26 mouse cellular contexts compared by ENCODE assay signal in genomic region chr11:52053371-52053770, GRCm38 (mm10). TPM values are rescaled to one million over a fixed set of nuclear protein-coding genes. Genes with fewer than 3 reads are reported as not detected.
DNase-seq lines count a peak whose midpoint lies in the region; ATAC-seq and TF ChIP-seq lines count a peak whose summit lies in the region.
"Had no signal": no experiment of that assay in that cellular context is flagged by ENCODE, and none has a peak within 500 bp of the region (broad histone marks: within the 10 kb centered on the region; RNA-seq: fewer than 3 reads in every experiment).

No protein-coding gene starts in this region.

- no peak overlapping the region for H3K9ac ChIP-seq in heart, embryonic 11.5 days (ENCODE audit: low read depth, low read length)
- no peak overlapping the region for H3K9ac ChIP-seq in liver, adult 2 months (ENCODE audit: low read depth, low read length)
- no peak overlapping the region for H3K9ac ChIP-seq in liver, postnatal 0 days (replicated peaks)
- H3K9ac ChIP-seq: embryonic facial prominence, embryonic 13.5 days; hindbrain, embryonic 15.5 days; limb, embryonic 15.5 days; liver, embryonic 15.5 days; neural tube, embryonic 15.5 days had no signal

- intact Hi-C loops in left cerebral cortex, postnatal 10 days (cut with DNase I), result no loop called here

- no peak for TF ChIP-seq CTCF in liver, adult 2 months (IDR thresholded peaks at IDR 0.05; ENCODE audit: low read depth, low read length)
- no peak for TF ChIP-seq CTCF in liver, postnatal 0 days (IDR thresholded peaks at IDR 0.05; ENCODE audit: low read depth)

- DNase-seq in heart, adult 18-20 months, result peak; percentile 14 to 27
- DNase-seq in liver, adult 2 months (ENCODE audit: extremely low read depth, low read depth, low spot score), result peak; percentile 66
- DNase-seq in liver, postnatal 0 days, result no peak
- DNase-seq in adipocyte (ENCODE audit: low spot score), result peak; percentile 51
- DNase-seq in left cerebral cortex, postnatal 10 days (ENCODE audit: extremely low spot score in 1 of 2, low spot score in 2 of 2), result no peak
- DNase-seq: cerebellum, adult 8-10 months; cerebellum, postnatal 36 days; embryo, embryonic 11 days; gastrocnemius, postnatal 14 days; kidney, adult 2 months; left cerebral cortex, postnatal 4 days; right cerebral cortex, adult 18-20 months; right cerebral cortex, postnatal 4 days; thymus, postnatal 25 days had no signal

- no peaks in the 10 kb centered on the region for H3K4me1 ChIP-seq in heart, embryonic 11.5 days (ENCODE audit: control insufficient read depth, insufficient read depth, low read length)
- H3K4me1 ChIP-seq in liver, adult 2 months (ENCODE audit: control insufficient read depth, insufficient read depth, low read length), result no peaks in the 10 kb centered on the region
- H3K4me1 ChIP-seq in liver, postnatal 0 days (ENCODE audit: insufficient read depth), result no peaks in the 10 kb centered on the region
- H3K4me1 ChIP-seq: embryonic facial prominence, embryonic 13.5 days; hindbrain, embryonic 15.5 days; liver, embryonic 15.5 days; neural tube, embryonic 15.5 days had no signal

- no peaks in the 10 kb centered on the region for H3K9me3 ChIP-seq in heart, embryonic 11.5 days (replicated peaks; ENCODE audit: control insufficient read depth, low read length)
- no peaks in the 10 kb centered on the region for H3K9me3 ChIP-seq in liver, postnatal 0 days (ENCODE audit: low read length)
- H3K9me3 ChIP-seq: embryonic facial prominence, embryonic 13.5 days; hindbrain, embryonic 15.5 days; limb, embryonic 15.5 days; liver, embryonic 15.5 days; neural tube, embryonic 15.5 days had no signal

- no peak overlapping the region for H3K27ac ChIP-seq in heart, embryonic 11.5 days (ENCODE audit: low read depth, low read length)
- no peak overlapping the region for H3K27ac ChIP-seq in liver, adult 2 months (replicated peaks; ENCODE audit: insufficient read depth, low read depth, low read length)
- H3K27ac ChIP-seq in liver, postnatal 0 days (ENCODE audit: low read depth), result no peak overlapping the region
- H3K27ac ChIP-seq: embryonic facial prominence, embryonic 13.5 days; hindbrain, embryonic 15.5 days; kidney, postnatal 0 days; left cerebral cortex, adult 2 months; limb, embryonic 15.5 days; liver, embryonic 15.5 days; neural tube, embryonic 15.5 days had no signal

- H3K4me3 ChIP-seq in heart, embryonic 11.5 days (ENCODE audit: low read depth, low read length), result no peak overlapping the region
- H3K4me3 ChIP-seq in liver, adult 2 months (ENCODE audit: insufficient read depth, low read depth, low read length), result no peak overlapping the region
- no peak overlapping the region for H3K4me3 ChIP-seq in liver, postnatal 0 days (ENCODE audit: low read depth, low read length)
- H3K4me3 ChIP-seq in myocyte, result no peak overlapping the region
- H3K4me3 ChIP-seq: embryonic facial prominence, embryonic 13.5 days; erythroblast, embryonic 14.5 days; hindbrain, embryonic 15.5 days; left cerebral cortex, adult 2 months; limb, embryonic 15.5 days; liver, embryonic 15.5 days; neural tube, embryonic 15.5 days had no signal

- H3ac ChIP-seq in myocyte (ENCODE audit: control insufficient read depth, insufficient read length), result no peak overlapping the region

- no peak for TF ChIP-seq EP300 in liver, postnatal 0 days (IDR thresholded peaks at IDR 0.05; ENCODE audit: low read depth)

- 76% methylated on average over 6 of the region's 6 CpGs for WGBS in heart, embryonic 11.5 days (ENCODE audit: insufficient replicate concordance)
- WGBS in liver, adult 2 months, result 45% methylated on average over 6 of the region's 6 CpGs
- 71% methylated on average over 6 of the region's 6 CpGs for WGBS in liver, postnatal 0 days (ENCODE audit: insufficient replicate concordance)

- H3K36me3 ChIP-seq in heart, embryonic 11.5 days (ENCODE audit: control insufficient read depth, insufficient read depth, low read length), result no peaks in the 10 kb centered on the region
- H3K36me3 ChIP-seq in liver, adult 2 months (ENCODE audit: control insufficient read depth, insufficient read depth, low read length), result no peaks in the 10 kb centered on the region
- H3K36me3 ChIP-seq in liver, postnatal 0 days (replicated peaks; ENCODE audit: insufficient read depth, low read length), result no peaks in the 10 kb centered on the region
- H3K36me3 ChIP-seq in myocyte (ENCODE audit: control insufficient read depth, insufficient read depth), result no peaks in the 10 kb centered on the region
- H3K36me3 ChIP-seq: embryonic facial prominence, embryonic 13.5 days; hindbrain, embryonic 15.5 days; limb, embryonic 15.5 days; liver, embryonic 15.5 days; neural tube, embryonic 15.5 days had no signal

- TF ChIP-seq POLR2A in liver, adult 2 months (IDR thresholded peaks at IDR 0.05; ENCODE audit: extremely low read depth, insufficient read depth, low read length), result no peak
- TF ChIP-seq POLR2A in myocyte (IDR thresholded peaks at IDR 0.05; ENCODE audit: insufficient read length, low read depth), result no peak

- no peak overlapping the region for H3K4me2 ChIP-seq in heart, embryonic 11.5 days
- no peak overlapping the region for H3K4me2 ChIP-seq in liver, postnatal 0 days (ENCODE audit: low read depth, low read length)
- no peak overlapping the region for H3K4me2 ChIP-seq in myocyte (ENCODE audit: low read depth)
- H3K4me2 ChIP-seq: embryonic facial prominence, embryonic 13.5 days; hindbrain, embryonic 15.5 days; limb, embryonic 15.5 days; liver, embryonic 15.5 days; midbrain, embryonic 11.5 days; neural tube, embryonic 15.5 days had no signal

- H3K27me3 ChIP-seq in heart, embryonic 11.5 days (ENCODE audit: control insufficient read depth, insufficient read depth, low read length), result no peaks in the 10 kb centered on the region
- no peaks in the 10 kb centered on the region for H3K27me3 ChIP-seq in liver, adult 2 months (ENCODE audit: control insufficient read depth, insufficient read depth, low read length)
- H3K27me3 ChIP-seq in liver, postnatal 0 days (ENCODE audit: insufficient read depth, low read length), result no peaks in the 10 kb centered on the region
- H3K27me3 ChIP-seq in myocyte (ENCODE audit: control insufficient read depth, insufficient read depth, insufficient read length), result no peaks in the 10 kb centered on the region
- H3K27me3 ChIP-seq: embryonic facial prominence, embryonic 13.5 days; hindbrain, embryonic 15.5 days; limb, embryonic 15.5 days; liver, embryonic 15.5 days; neural tube, embryonic 15.5 days had no signal

- no peaks in the 10 kb centered on the region for H3K79me2 ChIP-seq in liver, adult 2 months (ENCODE audit: control insufficient read depth, insufficient read depth, low read length)
- no peaks in the 10 kb centered on the region for H3K79me2 ChIP-seq in myocyte (ENCODE audit: control insufficient read depth, insufficient read depth)

- no peak for ATAC-seq in heart, embryonic 11.5 days (replicated peaks; ENCODE audit: insufficient number of reproducible peaks, low FRiP score, low TSS enrichment)
- ATAC-seq in liver, postnatal 0 days, result no peak
- ATAC-seq: forebrain, embryonic 14.5 days had no signal

TF ChIP-seq in myocyte, 11 proteins besides CTCF, POLR2A, EP300 and RAD21:
- TF ChIP-seq CEBPB (IDR thresholded peaks at IDR 0.05; ENCODE audit: insufficient read depth, poor library complexity, severe bottlenecking) (peak; percentile 69; the same call in 1 of the 2 replicates), REST (IDR thresholded peaks at IDR 0.05; ENCODE audit: insufficient read depth, insufficient read length) (no peak)

RNA-seq across cellular contexts. Expression of gene Ppp2ca, which starts 45.1 kb away (rescaled TPM):
- 10 to 100 TPM; 54.2 to 54.3 TPM for total RNA-seq in heart, adult 18-20 months (2021)
- polyA plus RNA-seq in heart, embryonic 11.5 days (2014; fragmentation: Nextera tagmentation; extraction: Ambion mirVana), result 77.1 and 78.3 TPM in 2 replicates
- 35.2 and 37.3 TPM in 2 replicates for total RNA-seq in liver, adult 2 months (2014; rRNA removed)
- 17.5 and 21.2 TPM in 2 replicates for polyA plus RNA-seq in liver, adult 2 months (2012; rRNA removed)
- 23.2 and 24.3 TPM in 2 replicates for polyA plus RNA-seq in liver, postnatal 0 days (2015; fragmentation: Nextera tagmentation; extraction: Ambion mirVana)
- 56.4 TPM for polyA plus RNA-seq in myocyte (2012; fragmentation: generic; extraction: Trizol)
- total RNA-seq in left cerebral cortex, postnatal 10 days (2021), result 100 to 1,000 TPM; 145 to 149 TPM

RNA-seq across cellular contexts. Expression of gene Cdkl3, which starts 49.4 kb away (rescaled TPM):
- 1 to 10 TPM; 3.6 to 5.1 TPM for total RNA-seq in heart, adult 18-20 months (2021)
- polyA plus RNA-seq in heart, embryonic 11.5 days (2014; fragmentation: Nextera tagmentation; extraction: Ambion mirVana), result 9.1 and 9.9 TPM in 2 replicates
- 0.20 and 1.7 TPM in 2 replicates for total RNA-seq in liver, adult 2 months (2014; rRNA removed)
- 0.05 and 0.11 TPM in 2 replicates for polyA plus RNA-seq in liver, adult 2 months (2012; rRNA removed)
- 1.6 and 1.7 TPM in 2 replicates for polyA plus RNA-seq in liver, postnatal 0 days (2015; fragmentation: Nextera tagmentation; extraction: Ambion mirVana)
- polyA plus RNA-seq in myocyte (2012; fragmentation: generic; extraction: Trizol), result 2.2 TPM
- total RNA-seq in left cerebral cortex, postnatal 10 days (2021), result 10 to 100 TPM; 20.4 to 20.7 TPM
- polyA plus RNA-seq: erythroblast, embryonic 14.5 days had no signal

RNA-seq across cellular contexts. Expression of gene Ube2b, which starts 52.8 kb away (rescaled TPM):
- 100 to 1,000 TPM; 265 to 312 TPM for total RNA-seq in heart, adult 18-20 months (2021)
- polyA plus RNA-seq in heart, embryonic 11.5 days (2014; fragmentation: Nextera tagmentation; extraction: Ambion mirVana), result 163 and 172 TPM in 2 replicates
- 107 and 110 TPM in 2 replicates for total RNA-seq in liver, adult 2 months (2014; rRNA removed)
- polyA plus RNA-seq in liver, adult 2 months (2012; rRNA removed), result 36.4 and 50.2 TPM in 2 replicates
- polyA plus RNA-seq in liver, postnatal 0 days (2015; fragmentation: Nextera tagmentation; extraction: Ambion mirVana), result 127 and 148 TPM in 2 replicates
- 67.0 TPM for polyA plus RNA-seq in myocyte (2012; fragmentation: generic; extraction: Trizol)
- total RNA-seq in left cerebral cortex, postnatal 10 days (2021), result 100 to 1,000 TPM; 158 to 169 TPM

Comparison
In these comparisons a context has a peak if more than half of its experiments do, and no peak if none do; other contexts are left out.
1. DNase-seq: peak in heart, adult 18-20 months (2 of 2), liver, adult 2 months (single experiment) and adipocyte (single experiment); none in liver, postnatal 0 days (single experiment) and left cerebral cortex, postnatal 10 days (0 of 2).